In the genomic region with DNA sequence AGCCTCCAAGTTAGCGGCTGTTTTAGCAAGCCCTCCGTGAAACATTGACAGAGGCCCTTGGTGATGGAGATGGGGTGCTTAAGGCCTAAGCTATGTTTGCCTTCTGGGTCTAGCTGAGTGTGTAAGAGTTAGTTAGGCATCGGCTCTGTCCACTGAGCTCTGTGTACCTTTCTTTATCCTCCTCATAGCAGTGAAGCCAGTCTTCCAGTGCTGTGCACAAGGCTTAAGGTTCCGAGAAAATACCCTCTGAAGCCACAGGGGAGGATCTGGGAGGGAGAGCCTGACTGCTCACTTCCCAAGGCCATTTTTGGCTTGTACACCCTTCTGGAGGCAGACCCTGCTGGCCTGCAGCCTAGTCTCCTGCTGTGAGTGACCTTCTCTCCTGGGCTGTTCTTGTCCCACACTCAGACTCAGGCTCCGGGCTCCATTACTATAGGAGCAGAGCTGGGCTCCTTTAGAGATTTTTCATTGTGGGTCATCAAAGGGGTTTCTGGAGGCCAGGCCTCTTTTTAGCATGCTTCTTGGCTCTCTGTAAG, we compare ENCODE assay signal across 9 mouse cellular contexts. TPM values are rescaled to one million over a fixed set of nuclear protein-coding genes. Genes with fewer than 3 reads are reported as not detected.
A peak's percentile ranks its signal among the peaks of the same experiment; 100 is the strongest.
DNase-seq lines count a peak whose midpoint lies in the region; ATAC-seq lines count a peak whose summit lies in the region.
"Had no signal": no experiment of that assay in that cellular context is flagged by ENCODE, and none has a peak within 500 bp of the region (broad histone marks: within the 10 kb centered on the region; RNA-seq: fewer than 3 reads in every experiment).

No protein-coding gene starts in this region.

- peaks cover 35% of the 10 kb centered on the region for H3K4me1 ChIP-seq in heart, embryonic 12.5 days (replicated peaks)
- peaks cover 21% of the 10 kb centered on the region for H3K4me1 ChIP-seq in forebrain, embryonic 14.5 days (ENCODE audit: control insufficient read depth, insufficient read depth, low read length)
- H3K4me1 ChIP-seq in limb, embryonic 10.5 days: peaks cover 22% of the 10 kb centered on the region
- H3K4me1 ChIP-seq in liver, embryonic 11.5 days (replicated peaks; ENCODE audit: control insufficient read depth, insufficient read depth, low read length): peaks cover 5% of the 10 kb centered on the region; the same call in 1 of the 2 replicates

- no peak overlapping the region for H3K9ac ChIP-seq in heart, embryonic 12.5 days
- no peak overlapping the region; the same call in 1 of the 2 replicates for H3K9ac ChIP-seq in forebrain, embryonic 14.5 days (ENCODE audit: low read length)
- no peak overlapping the region for H3K9ac ChIP-seq in liver, embryonic 11.5 days (ENCODE audit: low read depth, low read length)

- H3K4me2 ChIP-seq in heart, embryonic 12.5 days: no peak overlapping the region
- no peak overlapping the region for H3K4me2 ChIP-seq in forebrain, embryonic 14.5 days (ENCODE audit: low read length)
- H3K4me2 ChIP-seq in liver, embryonic 11.5 days: no peak overlapping the region

- no peak overlapping the region for H3K27ac ChIP-seq in heart, embryonic 12.5 days (ENCODE audit: poor library complexity, severe bottlenecking)
- peak overlapping the region; percentile 59; the same call in 1 of the 2 replicates for H3K27ac ChIP-seq in forebrain, embryonic 14.5 days (ENCODE audit: low read depth, low read length)
- H3K27ac ChIP-seq in limb, embryonic 10.5 days: 0 out of 2 replicates have a peak overlapping the region, but pooled peaks have one; percentile 15
- H3K27ac ChIP-seq in liver, embryonic 11.5 days (ENCODE audit: low read depth, low read length): no peak overlapping the region

- H3K27me3 ChIP-seq in heart, embryonic 12.5 days (replicated peaks): no peaks in the 10 kb centered on the region
- no peaks in the 10 kb centered on the region for H3K27me3 ChIP-seq in forebrain, embryonic 14.5 days (replicated peaks; ENCODE audit: control insufficient read depth, insufficient read depth, low read length)
- H3K27me3 ChIP-seq in limb, embryonic 10.5 days (ENCODE audit: low read depth, poor library complexity, severe bottlenecking): no peaks in the 10 kb centered on the region
- no peaks in the 10 kb centered on the region for H3K27me3 ChIP-seq in liver, embryonic 11.5 days (replicated peaks; ENCODE audit: control insufficient read depth, insufficient read depth, low read length)

- peak; percentile 57 for DNase-seq in heart, adult 18-20 months
- DNase-seq in adrenal gland, adult 8-10 months: peak; percentile 65
- peak; percentile 19 for DNase-seq in forebrain, embryonic 14.5 days (ENCODE audit: low spot score)
- DNase-seq in limb, embryonic 10.5 days (ENCODE audit: low spot score): no peak
- no peak for DNase-seq in right cerebral cortex, postnatal 14 days
- no peak for DNase-seq in liver, embryonic 11.5 days (ENCODE audit: low spot score)
- DNase-seq in spleen, postnatal 4 days (ENCODE audit: low spot score in 2 of 2): no peak

- 77% methylated on average over 5 of the region's 5 CpGs for WGBS in heart, embryonic 12.5 days
- 63% methylated on average over 5 of the region's 5 CpGs for WGBS in forebrain, embryonic 14.5 days
- 88% methylated on average over 5 of the region's 5 CpGs for whole genome bisulfite sequencing in limb, embryonic 10.5 days
- WGBS in liver, embryonic 11.5 days: 80% methylated on average over 5 of the region's 5 CpGs

- H3K4me3 ChIP-seq in heart, embryonic 12.5 days: no peak overlapping the region
- no peak overlapping the region for H3K4me3 ChIP-seq in forebrain, embryonic 14.5 days (ENCODE audit: low read depth, low read length)
- H3K4me3 ChIP-seq in limb, embryonic 10.5 days: no peak overlapping the region
- H3K4me3 ChIP-seq in liver, embryonic 11.5 days (ENCODE audit: low read depth, low read length): no peak overlapping the region

- H3K36me3 ChIP-seq in heart, embryonic 12.5 days: peaks cover 17% of the 10 kb centered on the region
- H3K36me3 ChIP-seq in forebrain, embryonic 14.5 days (ENCODE audit: control insufficient read depth, insufficient read depth, low read length): peaks cover 8% of the 10 kb centered on the region
- peaks cover 16% of the 10 kb centered on the region for H3K36me3 ChIP-seq in limb, embryonic 10.5 days
- H3K36me3 ChIP-seq in liver, embryonic 11.5 days (ENCODE audit: control insufficient read depth, insufficient read depth, low read length): peaks cover 2% of the 10 kb centered on the region; the same call in 1 of the 2 replicates

- no peak for ATAC-seq in heart, embryonic 12.5 days (ENCODE audit: insufficient number of reproducible peaks, low FRiP score)
- ATAC-seq in forebrain, embryonic 14.5 days: peak; percentile 27; the same call in 1 of the 2 replicates
- ATAC-seq in liver, embryonic 11.5 days (replicated peaks; ENCODE audit: low FRiP score): no peak

- no peaks in the 10 kb centered on the region for H3K9me3 ChIP-seq in heart, embryonic 12.5 days (replicated peaks)
- H3K9me3 ChIP-seq in forebrain, embryonic 14.5 days (replicated peaks; ENCODE audit: control insufficient read depth, low read length): no peaks in the 10 kb centered on the region
- H3K9me3 ChIP-seq in limb, embryonic 10.5 days (replicated peaks): no peaks in the 10 kb centered on the region
- no peaks in the 10 kb centered on the region for H3K9me3 ChIP-seq in liver, embryonic 11.5 days (ENCODE audit: control insufficient read depth, low read length)

RNA-seq across cellular contexts. Expression of gene Slc5a3, which starts 56.7 kb away (rescaled TPM):
- total RNA-seq in heart, adult 18-20 months (2021): 10 to 100 TPM; 10.2 to 12.7 TPM
- 5.9 and 6.4 TPM in 2 replicates for polyA plus RNA-seq in heart, embryonic 12.5 days (2016; fragmentation: Nextera tagmentation; extraction: Ambion mirVana)
- total RNA-seq in adrenal gland, adult 8-10 months (2022): 10 to 100 TPM; 28.5 to 51.7 (median 35.6) TPM
- polyA plus RNA-seq in forebrain, embryonic 14.5 days (2014; fragmentation: Nextera tagmentation; extraction: Ambion mirVana): 10.8 and 15.3 TPM in 2 replicates
- 8.0 and 9.3 TPM in 2 replicates for polyA plus RNA-seq in limb, embryonic 10.5 days (2016; fragmentation: Nextera tagmentation; extraction: Ambion mirVana)
- polyA plus RNA-seq in liver, embryonic 11.5 days (2014; fragmentation: Nextera tagmentation; extraction: Ambion mirVana): 5.6 and 5.9 TPM in 2 replicates

RNA-seq across cellular contexts. Expression of gene Gm49711, which starts 56.7 kb away (rescaled TPM):
- total RNA-seq in heart, adult 18-20 months (2021): not detected
- 0.15 TPM in 1 of 2 replicates, not detected in the other for polyA plus RNA-seq in heart, embryonic 12.5 days (2016; fragmentation: Nextera tagmentation; extraction: Ambion mirVana)
- total RNA-seq in adrenal gland, adult 8-10 months (2022): not detected
- polyA plus RNA-seq in forebrain, embryonic 14.5 days (2014; fragmentation: Nextera tagmentation; extraction: Ambion mirVana): 0.41 and 0.63 TPM in 2 replicates
- 0.30 TPM in 1 of 2 replicates, not detected in the other for polyA plus RNA-seq in limb, embryonic 10.5 days (2016; fragmentation: Nextera tagmentation; extraction: Ambion mirVana)
- 0.15 TPM in 1 of 2 replicates, not detected in the other for polyA plus RNA-seq in liver, embryonic 11.5 days (2014; fragmentation: Nextera tagmentation; extraction: Ambion mirVana)
- polyA plus RNA-seq: lung, embryonic 16.5 days had no signal

RNA-seq across cellular contexts. Expression of gene Mrps6, which starts 56.7 kb away (rescaled TPM):
- total RNA-seq in heart, adult 18-20 months (2021): 10 to 100 TPM; 62.0 to 64.5 TPM
- polyA plus RNA-seq in heart, embryonic 12.5 days (2016; fragmentation: Nextera tagmentation; extraction: Ambion mirVana): 112 and 118 TPM in 2 replicates
- total RNA-seq in adrenal gland, adult 8-10 months (2022): 100 to 1,000 TPM in 1 of 4 experiments, 10 to 100 TPM in 3; 80.9 to 100 (median 87.2) TPM
- polyA plus RNA-seq in forebrain, embryonic 14.5 days (2014; fragmentation: Nextera tagmentation; extraction: Ambion mirVana): 175 and 186 TPM in 2 replicates
- polyA plus RNA-seq in limb, embryonic 10.5 days (2016; fragmentation: Nextera tagmentation; extraction: Ambion mirVana): 92.2 and 111 TPM in 2 replicates
- 88.9 and 97.5 TPM in 2 replicates for polyA plus RNA-seq in liver, embryonic 11.5 days (2014; fragmentation: Nextera tagmentation; extraction: Ambion mirVana)

Comparison
In these comparisons a context has a peak if more than half of its experiments do, and no peak if none do; other contexts are left out.
1. DNase-seq: peak in heart, adult 18-20 months (2 of 2), adrenal gland, adult 8-10 months (single experiment) and forebrain, embryonic 14.5 days (single experiment); none in limb, embryonic 10.5 days (single experiment), right cerebral cortex, postnatal 14 days (single experiment), liver, embryonic 11.5 days (single experiment) and spleen, postnatal 4 days (0 of 2).
2. H3K27ac ChIP-seq: peak in forebrain, embryonic 14.5 days (single experiment) and limb, embryonic 10.5 days (single experiment); none in heart, embryonic 12.5 days (single experiment) and liver, embryonic 11.5 days (single experiment).